Mouse (Mus musculus) ES-Bruce4 (cell line): ENCODE data around the gene Cobl.

ENCODE experiments used
- CTCF ChIP-seq: IDR thresholded peaks from one replicate; pipeline ENCODE4 v1.8.1; 2011; ENCODE audit warnings: low read depth, low read length
- EP300 ChIP-seq: IDR thresholded peaks from 2 replicates; pipeline ENCODE4 v1.6.1; 2011; ENCODE audit warnings: low read depth, low read length; ENCODE audit not compliant: insufficient read depth
- POLR2A ChIP-seq: IDR thresholded peaks from one replicate; pipeline ENCODE4 v1.8.1; 2011; ENCODE audit warnings: low read length; ENCODE audit not compliant: insufficient read depth

DNA sequence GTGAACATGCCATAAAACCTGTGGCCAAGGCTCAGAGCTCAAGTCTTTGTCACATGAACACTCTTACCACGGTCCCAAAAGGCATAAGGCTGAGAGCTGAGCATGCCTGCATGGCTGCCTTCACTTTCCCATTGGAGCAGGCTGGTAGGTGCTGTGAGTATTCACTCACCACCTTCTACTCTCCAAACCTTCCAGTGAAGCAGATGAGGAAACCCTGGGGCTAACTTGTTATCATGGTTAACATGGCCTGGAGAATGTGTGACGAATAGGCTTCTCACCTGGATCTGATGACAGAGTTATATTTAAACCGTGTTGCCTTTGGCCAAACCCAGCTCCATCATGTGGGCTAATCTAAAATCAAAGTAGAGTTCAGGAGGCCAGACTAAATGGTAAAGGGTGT is 237.4 kb downstream of the Cobl start:
- TF ChIP-seq POLR2A (no peak), CTCF (no peak), EP300 (no peak)
